Mouse (Mus musculus) bone marrow, adult 2 months (tissue): ENCODE measurements at regions not wholly inside any gene's neighbourhood (a gene's known extent, or its start where the extent isn't known, plus 50 kb on each side); places are given as distances from the start of the nearest gene placed in this dataset.

ENCODE experiments used
- H3K27ac ChIP-seq: fragments of 200-500 bp; 2 replicates; pipeline ENCODE4 v1.5.1; 2012; ENCODE audit warnings: low read depth, mild to moderate bottlenecking, control low read depth, inconsistent platforms, low read length; ENCODE audit not compliant: control insufficient read depth, poor library complexity, insufficient read depth
- H3K4me1 ChIP-seq: fragments of 200-500 bp; 2 replicates; pipeline ENCODE4 v1.6.1; 2011; ENCODE audit warnings: low read length; ENCODE audit not compliant: control insufficient read depth, insufficient read depth
- H3K4me3 ChIP-seq: fragments of 200-500 bp; replicated peaks from 2 replicates; pipeline ENCODE3; 2011; ENCODE audit warnings: mild to moderate bottlenecking, low read depth, low read length, control low read depth; ENCODE audit not compliant: control insufficient read depth
- CTCF ChIP-seq: fragments of 200-500 bp; IDR thresholded peaks from 2 replicates; pipeline ENCODE4 v1.5.1; 2011; ENCODE audit warnings: low read length, control low read depth; ENCODE audit not compliant: control insufficient read depth, insufficient read depth
- POLR2A ChIP-seq: fragments of 200-500 bp; IDR thresholded peaks from 2 replicates; pipeline ENCODE4 v1.6.1; 2011; ENCODE audit warnings: low read depth, mild to moderate bottlenecking, control low read depth, low read length, borderline replicate concordance; ENCODE audit not compliant: control insufficient read depth
- WGBS: fragments of 180-500 bp; shearing (Covaris S2); methylation state at CpG from one replicate; pipeline ENCODE4 v1.1.7; 2018; 5-methylcytosine and 5-hydroxymethylcytosine counted together

DNA sequence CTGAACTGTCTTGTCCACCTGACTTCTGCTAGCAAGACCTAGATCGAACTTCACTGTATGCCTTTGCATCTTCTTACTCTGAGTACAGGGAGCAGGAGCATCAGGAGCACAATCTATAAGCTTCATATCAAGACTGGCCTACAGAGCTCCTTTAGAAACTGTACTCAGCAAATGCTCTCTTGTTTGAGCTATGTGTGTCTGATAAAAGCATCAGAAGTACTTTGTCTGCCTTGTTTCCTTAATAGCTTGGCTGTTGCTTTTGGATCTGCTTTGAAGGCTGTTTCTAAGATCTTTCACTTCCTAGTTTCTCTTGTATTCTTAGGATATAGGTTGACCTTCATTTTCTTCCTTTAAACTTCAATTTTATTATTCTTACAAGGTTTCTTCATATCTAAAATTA lies 175.3 kb upstream of the Cypt12 start:
- no peak overlapping the region for H3K27ac ChIP-seq
- H3K4me1 ChIP-seq: no peaks in the 10 kb centered on the region
- TF ChIP-seq CTCF (no peak), POLR2A (no peak)
- H3K4me3 ChIP-seq: no peak overlapping the region
- WGBS: 80% methylated on average over 1 of the region's 1 CpGs

DNA sequence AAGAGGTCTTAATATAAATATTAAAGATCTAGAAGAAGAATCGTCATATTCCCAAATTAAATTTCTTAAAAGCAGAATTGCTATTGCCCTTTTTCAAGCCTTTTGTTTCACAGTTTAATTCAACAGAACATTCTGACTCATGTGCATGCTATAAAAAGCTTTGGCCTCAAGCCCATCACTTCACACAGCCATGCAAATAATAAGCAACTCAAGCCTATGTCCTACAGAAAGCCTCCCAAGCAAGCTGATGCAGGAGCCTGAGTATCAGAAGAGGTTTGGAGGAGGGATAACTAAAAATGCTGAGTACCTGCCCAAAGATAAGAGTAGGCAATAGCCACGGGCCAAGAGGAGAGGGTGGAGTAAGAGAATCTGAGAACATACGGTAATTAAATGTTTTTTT lies 169.1 kb upstream of the Cypt12 start:
- H3K4me3 ChIP-seq: no peak overlapping the region
- H3K4me1 ChIP-seq: no peaks in the 10 kb centered on the region
- H3K27ac ChIP-seq: no peak overlapping the region
- 64% methylated on average over 3 of the region's 3 CpGs for WGBS
- TF ChIP-seq POLR2A: no peak
- no peak for TF ChIP-seq CTCF

DNA sequence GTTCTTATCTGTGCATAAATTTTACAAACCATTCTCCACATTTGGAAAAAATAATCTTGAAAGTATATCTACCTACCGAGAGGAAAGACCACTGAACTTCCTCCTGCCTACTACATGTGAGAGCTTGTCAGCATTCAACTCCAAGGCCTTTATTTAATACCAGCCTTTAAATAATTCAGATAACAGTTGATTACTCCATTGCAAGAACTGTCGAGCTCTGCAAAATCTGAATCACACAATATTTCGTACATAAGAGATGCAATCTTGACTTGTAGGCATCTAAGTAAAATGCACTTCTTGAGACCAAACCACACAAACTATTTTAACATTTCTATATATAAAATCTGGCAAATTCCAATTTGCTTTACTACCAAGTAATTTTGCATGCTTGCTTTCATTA lies 164.1 kb upstream of the Cypt12 start:
- Histone ChIP-seq H3K27ac (no peak overlapping the region), H3K4me1 (no peaks in the 10 kb centered on the region), H3K4me3 (no peak overlapping the region)
- no peak for TF ChIP-seq POLR2A
- TF ChIP-seq CTCF: no peak
- WGBS: 55% methylated on average over 3 of the region's 3 CpGs

DNA sequence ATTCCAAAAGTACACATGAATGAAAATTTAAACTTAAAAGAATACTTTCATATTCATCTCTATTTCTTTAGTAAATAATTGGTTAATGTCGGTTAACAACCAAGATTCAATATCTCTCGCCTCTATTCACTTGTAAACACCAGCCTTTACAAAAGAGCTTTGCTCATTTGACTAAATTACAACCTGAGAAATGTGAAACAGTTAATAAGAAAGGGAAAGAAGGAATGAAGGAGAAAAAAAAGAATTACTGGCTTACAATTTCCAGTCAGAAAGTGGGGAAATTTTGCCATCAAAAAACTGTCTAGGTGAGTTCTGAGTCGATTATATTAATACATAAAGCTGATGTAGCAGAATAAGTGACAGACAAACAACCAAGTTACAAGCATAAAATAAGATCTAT lies 163.6 kb upstream of the Cypt12 start:
- H3K4me3 ChIP-seq: no peak overlapping the region
- 39% methylated on average over 3 of the region's 3 CpGs for WGBS
- H3K4me1 ChIP-seq: no peaks in the 10 kb centered on the region
- no peak overlapping the region for H3K27ac ChIP-seq
- TF ChIP-seq POLR2A (no peak), CTCF (no peak)

DNA sequence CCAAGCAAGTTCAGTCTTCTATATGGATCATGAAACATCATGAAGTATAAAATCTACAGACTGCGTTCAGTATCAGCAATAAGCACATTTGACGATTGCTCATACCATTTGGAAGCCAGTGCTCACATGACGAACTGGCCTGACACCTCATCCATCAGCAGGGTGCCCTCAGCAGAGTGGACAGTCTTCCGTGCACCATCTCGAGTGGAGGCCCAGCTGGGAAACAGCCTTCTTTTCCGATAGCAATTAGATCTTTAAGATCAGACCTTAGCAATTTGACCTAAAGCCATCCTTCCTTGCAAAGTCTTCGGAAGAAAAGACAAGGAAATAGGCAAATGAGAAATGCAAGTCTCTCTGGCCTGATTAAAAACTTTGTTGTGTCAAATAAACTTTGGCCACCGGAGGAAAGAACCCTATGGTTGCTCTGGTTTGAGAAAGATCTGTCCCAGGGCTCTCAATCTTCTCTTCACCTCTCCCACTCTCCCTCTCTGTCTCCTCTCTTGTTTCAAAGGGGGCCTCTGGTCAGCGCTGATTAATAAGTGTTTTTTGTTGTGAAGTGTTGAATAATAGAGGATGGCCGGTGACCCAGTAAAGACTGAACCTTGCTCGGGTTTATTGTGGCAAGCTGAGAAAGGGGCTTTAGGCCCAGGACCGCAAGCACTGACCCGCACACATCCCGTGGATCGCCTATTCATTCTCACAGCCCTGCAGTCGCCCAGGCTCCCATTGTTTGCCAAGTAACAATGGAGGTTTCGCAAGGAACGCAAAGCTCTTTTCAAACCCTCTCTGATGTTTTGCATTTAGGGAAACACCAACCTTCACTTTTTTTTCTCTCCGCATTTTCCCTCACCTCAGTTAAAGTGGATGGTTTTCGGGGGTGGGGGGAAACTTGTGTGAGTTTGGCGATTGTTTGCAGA lies 162.8 kb upstream of the Cypt12 start:
- no peak overlapping the region for H3K4me3 ChIP-seq
- TF ChIP-seq POLR2A: no peak
- no peak for TF ChIP-seq CTCF

DNA sequence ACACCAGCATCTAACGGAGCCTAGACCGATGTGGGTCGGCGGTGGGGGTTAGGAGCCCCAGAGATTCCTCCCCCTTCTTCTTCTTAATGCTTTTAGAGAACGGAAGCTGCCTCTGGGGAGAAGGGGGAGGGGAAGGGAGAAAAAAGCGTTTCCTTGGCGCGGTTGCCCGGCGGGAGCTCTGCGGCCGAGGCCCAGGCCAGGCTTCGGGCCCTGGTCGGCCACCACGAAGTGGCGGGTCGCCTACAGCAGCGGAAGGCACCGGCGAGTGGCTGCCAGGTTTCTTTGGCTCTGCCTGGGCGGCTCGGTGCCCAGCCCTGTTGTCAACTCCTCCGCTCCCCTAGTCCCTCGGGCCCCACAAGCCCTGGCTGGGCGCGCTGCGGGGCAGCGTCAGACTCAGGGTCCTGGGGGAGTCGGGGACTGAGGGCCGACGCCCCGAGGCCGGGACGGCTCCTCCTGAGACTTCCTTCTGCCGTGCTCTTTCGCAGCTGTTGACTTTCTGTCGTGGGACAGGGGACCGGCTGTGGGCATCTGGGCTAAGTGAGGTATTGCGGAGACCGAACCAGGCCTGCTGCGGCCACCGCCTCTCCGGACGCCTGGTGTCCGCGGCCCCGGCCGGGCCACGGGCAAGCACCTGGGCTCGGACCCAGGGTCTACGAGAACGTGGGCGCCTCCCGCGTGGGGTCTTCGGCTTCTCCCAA lies 162.0 kb upstream of the Cypt12 start:
- no peak overlapping the region for H3K27ac ChIP-seq
- TF ChIP-seq POLR2A (no peak), CTCF (no peak)
- no peaks in the 10 kb centered on the region for H3K4me1 ChIP-seq
- no peak overlapping the region for H3K4me3 ChIP-seq
- WGBS: 4% methylated on average over 56 of the region's 56 CpGs

More for the DNA sequence above, 162.8 kb upstream of the Cypt12 start:
- H3K4me1 ChIP-seq: no peaks in the 10 kb centered on the region
- no peak overlapping the region for H3K27ac ChIP-seq
- 15% methylated on average over 21 of the region's 21 CpGs for WGBS

DNA sequence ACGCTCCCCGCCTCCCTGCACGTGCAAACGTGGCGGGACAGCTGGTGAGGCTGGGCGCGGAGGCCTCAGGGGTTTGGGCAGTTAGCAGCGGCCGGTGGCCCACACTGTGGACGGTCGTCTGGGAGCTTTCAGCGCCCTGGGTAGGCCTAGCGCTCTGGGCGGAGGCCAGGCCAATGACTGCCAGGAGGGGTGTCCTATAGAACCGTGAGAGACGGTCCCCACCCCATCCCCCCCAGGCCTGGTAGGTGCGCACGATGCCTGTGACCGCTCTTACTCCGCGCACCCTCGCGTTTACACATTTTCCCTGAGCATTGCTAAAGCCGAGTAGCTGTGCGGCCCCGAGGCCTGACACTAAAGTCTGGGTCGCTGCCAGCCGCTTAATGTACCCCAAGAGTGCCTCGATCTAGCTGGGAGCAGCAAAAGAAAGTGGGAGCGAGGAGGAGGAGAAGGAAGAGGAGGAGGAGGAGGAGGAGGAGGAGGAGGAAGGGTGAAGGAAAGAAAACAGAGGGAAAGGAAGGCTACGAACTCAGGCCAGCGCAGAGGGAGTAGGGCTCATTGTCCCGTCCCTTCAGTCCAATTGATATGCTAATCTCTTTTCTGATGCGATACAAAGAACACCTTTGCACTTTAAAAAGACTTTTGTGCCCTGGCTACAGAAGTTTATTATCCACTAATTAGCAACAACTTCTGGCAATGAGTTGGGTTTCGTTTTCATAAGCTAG lies 161.3 kb upstream of the Cypt12 start:
- no peak for TF ChIP-seq POLR2A
- no peak for TF ChIP-seq CTCF
- Histone ChIP-seq H3K4me1 (no peaks in the 10 kb centered on the region), H3K4me3 (no peak overlapping the region), H3K27ac (no peak overlapping the region)
- 4% methylated on average over 35 of the region's 35 CpGs for WGBS
